Mouse (Mus musculus) fat pad, adult 2 months (tissue): ENCODE measurements around the gene Cntnap5a.

Experiments
- DNase-seq: peaks from one replicate; pipeline ENCODE4 v3.0.0-alpha.2; 2011; ENCODE audit warnings: low read depth, low spot score; ENCODE audit errors: extremely low read depth

Gene Cntnap5a

DNA sequence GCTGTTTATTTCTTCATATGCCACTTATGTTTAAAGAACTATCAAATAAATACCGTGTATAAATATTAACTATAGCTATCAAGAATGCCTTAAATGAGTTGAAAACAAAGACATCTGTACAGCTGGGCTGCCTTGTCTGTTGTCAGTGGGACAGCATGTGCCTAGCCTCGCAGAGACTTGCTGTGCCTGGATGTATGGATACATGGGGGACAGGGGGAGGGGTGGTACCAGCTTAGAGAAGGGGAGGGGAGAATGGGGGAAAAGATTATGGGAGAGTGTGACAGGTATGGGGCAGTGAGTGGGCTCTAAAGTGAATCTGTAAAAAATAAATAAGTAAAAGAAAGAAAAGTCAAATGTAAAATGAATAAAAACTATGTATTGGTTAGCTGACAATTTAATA is 681.0 kb downstream of the Cntnap5a start:
- no peak for DNase-seq

DNA sequence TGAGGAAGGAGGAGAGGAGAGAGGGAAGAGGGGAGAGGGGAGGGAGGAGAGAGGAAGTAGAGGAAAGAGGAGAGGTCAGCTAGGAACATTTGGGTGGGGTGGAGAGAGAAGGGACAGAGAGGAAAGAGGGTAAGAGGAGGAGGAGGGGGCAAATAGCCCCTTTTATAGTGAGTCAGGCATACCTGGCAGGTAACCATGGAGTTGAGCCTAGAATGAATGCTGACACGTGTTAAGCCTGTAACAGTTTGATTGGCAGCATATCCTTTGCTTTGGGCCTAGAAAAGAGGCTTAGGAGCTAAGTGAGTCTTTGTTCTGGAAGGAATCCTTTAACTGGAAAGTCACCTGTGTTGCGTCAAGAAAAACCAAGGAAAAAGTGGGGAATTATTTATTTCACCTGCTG is 681.6 kb downstream of the Cntnap5a start:
- no peak for DNase-seq

DNA sequence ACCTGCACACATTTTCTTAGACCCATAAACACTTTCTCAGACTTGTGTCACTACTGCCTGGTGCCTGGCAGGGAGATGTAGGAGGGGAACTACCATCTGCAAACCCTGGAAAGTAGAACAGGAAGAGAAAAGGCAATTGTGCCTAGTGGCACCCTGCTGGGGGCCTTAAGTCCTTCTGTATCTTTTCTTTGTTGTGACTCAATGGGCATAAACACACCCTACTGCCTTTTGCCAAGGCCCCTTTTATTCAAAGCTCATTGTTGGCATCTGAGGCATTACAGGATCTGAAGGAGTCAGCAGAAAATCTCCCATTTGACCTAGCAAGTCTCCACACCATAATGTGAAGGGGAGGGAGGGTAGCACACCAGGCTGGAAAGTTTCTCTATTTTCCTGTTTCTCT is 682.2 kb downstream of the Cntnap5a start:
- no peak for DNase-seq

DNA sequence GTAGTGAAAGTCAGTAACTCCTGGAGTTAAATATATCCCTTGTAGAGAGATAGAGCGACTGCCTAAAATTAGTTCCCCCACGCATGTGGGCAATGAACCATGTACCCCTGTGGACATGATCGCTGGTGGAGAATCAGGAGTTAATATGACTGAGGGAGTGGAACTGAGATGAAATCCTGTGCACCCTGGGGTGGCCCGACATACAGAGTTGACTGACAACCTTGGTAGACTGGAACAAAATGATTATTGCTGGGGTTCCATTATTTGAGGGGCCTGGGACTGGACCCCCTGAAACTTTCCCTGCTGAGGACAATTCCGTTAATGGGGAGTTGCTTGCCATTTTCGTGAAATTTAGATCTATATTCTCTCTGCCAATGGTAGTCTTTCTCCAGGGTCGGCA is 683.0 kb downstream of the Cntnap5a start:
- no peak for DNase-seq

DNA sequence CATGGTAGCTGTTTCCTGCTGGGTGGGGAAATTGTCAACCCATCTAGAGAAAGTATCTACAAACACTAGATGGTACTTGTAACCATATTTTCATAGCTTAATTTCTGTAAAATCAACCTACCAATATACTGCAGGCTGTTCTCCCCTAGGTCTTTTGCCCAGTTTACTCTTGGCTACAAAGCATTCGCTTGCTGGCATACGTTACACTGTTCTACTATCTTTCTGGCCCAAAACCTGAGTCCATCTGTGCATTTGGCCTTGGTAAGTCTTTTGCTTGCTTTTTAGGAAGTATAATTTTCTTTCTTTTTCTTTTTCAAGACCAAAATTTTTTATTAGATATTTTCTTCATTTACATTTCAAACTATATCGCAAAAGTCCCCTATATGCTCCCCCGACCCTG is 686.3 kb downstream of the Cntnap5a start:
- DNase-seq: no peak

DNA sequence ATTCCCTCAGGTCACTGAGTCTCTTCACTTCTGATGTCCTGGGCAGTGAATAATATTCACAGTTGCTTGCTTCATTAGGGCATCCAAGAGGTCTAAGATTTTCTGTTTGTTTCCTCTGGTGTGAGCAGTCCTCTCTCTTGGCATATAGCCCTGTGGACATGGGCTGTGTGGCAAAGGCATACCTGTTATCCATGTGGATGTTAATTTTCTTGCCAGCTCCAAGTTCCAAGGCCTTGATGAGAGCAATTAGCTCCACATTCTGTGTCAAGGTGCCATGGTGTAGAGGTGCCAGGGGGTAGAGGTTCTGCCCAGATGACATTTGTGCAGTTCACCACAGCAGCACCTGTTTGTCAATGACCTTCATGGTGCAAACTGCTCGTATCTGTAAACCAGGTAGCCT is 689.0 kb downstream of the Cntnap5a start:
- no peak for DNase-seq

DNA sequence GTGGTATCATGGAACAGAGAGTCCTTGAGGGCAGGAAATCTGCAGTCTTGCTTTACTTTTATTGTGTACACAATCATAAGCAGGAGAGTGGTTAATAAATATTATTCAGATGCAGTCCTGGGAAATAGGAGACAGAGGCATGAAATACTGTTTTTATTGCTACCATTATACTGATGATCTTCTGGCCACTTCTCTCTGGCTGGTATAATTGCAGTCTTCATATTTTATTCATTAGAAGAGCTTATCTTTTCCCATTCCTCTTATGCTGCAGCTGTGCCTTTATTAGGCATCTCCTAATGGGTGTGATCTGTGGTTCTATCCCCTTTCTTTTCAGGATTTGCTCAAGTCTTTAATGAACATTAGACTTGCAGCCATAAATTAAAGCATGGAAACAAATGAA is 707.8 kb downstream of the Cntnap5a start:
- DNase-seq: no peak

DNA sequence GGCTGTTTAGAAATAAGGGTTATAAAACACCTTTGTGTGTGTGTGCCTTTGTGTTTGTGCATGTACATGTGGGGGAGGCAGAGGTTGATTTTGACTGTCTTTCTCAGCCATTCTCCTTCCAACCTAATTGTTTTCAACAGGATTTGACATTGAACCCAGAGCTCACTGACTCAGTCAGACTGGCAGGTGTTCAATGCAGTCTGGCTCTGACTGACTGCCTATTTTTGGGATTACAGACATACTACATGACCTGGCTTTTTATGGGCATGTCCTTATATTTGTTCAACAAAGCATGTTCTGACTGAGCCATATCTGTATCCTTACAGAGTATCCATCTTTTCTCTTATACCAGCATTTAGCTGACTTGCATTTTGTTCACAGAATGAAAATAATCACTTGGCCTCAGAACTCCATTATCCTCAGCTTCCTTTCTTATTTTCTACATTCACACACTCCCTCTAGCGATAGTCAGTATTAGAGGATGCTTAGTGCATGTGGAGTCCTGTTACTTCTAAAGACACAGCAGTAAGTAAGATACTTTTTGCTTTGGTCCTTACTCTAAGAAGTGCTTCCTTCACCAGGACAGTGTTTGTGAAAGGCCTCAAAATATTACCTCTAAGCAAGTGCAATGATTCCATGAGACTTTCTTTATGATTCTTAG is 717.6 kb downstream of the Cntnap5a start:
- DNase-seq: no peak

DNA sequence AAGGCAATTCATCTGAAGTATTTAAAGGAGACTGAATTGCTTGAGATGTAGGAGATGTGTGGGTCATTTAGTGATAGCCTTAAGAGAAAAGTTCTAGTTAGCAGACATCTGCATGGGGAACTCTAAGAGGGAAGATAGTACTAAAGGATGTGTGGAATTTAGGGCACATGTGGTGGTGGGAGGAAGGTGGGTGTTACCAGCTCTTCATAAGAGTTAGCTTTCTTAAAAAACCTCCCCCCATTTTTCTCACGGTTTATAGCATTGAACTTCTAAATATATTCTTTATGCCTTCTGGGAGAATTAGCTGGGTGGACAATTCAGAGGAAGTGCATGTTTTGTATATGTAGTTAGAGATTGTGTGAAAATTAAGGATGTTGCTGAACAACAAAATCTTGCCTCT is 725.3 kb downstream of the Cntnap5a start:
- DNase-seq: no peak

DNA sequence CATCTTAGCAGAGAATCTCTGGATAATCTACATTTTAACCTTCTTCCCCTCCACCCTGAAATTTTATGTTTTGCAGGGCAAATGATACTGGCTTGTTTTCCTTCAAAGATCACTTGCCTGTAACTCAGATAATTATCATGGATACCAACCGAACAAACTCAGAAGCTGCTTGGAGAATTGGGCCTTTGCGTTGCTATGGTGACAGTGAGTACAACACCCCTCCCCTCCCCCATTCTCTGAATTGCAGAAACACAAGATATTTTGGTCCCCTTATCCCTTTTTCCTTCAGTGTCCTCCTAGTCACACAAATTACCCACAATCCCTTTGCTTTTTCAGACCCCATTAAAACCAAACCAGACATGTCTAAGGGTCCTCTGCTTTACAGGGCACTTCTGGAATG is 743.8 kb downstream of the Cntnap5a start:
- no peak for DNase-seq

DNA sequence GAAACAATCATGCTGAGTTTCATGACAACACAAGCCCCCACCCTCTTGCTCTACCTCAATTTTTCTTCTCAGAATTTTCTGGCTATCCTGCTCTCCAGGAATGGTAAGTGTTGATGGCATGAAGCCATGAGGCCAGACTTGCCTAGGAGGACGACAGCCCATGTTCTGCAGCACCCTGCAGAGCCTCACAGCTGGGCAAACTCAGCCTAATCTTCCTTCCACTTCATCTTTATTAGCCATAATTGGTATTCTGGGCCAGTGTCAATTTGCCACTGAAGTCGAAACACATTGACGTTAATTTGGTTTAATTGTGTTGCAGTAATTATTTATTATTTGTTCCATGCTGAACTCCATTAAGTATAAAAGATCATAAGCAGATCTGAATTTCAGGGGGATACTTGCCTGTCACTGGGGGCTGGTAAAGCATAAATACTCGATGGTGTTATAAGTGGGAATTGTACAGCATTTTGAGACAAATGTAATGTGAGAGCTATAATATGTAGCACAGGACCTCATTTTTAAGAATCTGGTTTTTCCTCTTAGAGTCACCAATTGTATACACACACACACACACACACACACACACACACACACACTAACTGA is 770.7 kb downstream of the Cntnap5a start:
- DNase-seq: no peak

DNA sequence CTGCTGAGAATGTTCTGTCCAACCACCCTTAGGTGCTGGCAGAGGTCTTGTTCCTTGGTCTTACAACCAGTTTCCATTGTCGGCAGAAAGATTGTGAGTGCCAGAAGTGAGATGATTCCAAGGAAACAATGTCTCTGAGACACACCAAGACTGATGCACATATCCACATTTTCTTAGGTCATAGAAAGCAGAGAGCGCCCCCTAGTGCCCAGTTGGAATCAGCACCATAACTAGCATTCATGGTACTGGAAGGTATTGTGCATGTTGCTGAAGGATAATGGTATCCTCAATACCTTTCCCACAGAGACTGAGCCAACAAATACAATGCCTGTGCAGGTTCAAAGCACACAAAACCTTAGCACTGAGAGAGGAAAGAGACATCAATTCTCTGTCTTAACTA is 793.1 kb downstream of the Cntnap5a start:
- no peak for DNase-seq

DNA sequence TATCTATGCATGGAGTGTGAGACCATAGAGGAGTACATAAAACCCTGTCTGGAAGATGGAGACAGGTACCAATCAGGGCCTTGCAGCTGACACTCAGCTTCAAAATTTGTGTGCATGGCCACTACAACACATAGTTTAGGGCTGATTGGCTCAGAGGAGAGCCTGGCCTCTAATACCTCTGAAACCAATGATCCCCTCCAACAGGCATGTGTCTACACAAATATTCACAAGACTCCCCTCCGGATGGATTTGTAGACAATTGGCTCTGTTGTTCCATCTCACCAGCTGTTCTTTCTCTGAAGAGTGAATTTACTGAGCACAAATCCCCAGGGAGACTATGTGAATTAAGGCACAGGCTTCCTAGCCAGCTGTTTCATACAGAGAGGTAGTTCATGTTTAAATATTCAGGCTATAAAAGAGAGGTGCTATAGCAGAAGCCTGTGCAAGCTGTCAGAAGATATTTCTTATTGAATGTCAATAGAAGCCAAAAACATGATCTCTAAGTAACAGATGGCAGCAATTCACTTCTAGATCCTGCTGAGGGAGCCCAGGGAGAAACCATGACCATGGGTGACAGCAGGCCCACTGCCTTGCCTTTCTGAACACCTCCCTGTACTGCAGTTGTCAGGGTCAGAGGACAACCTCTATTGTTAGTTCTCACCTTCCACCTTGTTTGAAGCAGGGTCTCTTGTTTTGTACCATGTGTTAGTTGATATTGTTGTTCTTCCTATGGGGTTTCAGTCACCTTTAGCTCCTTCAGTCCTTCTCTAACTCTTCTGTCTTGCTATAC is 804.4 kb downstream of the Cntnap5a start:
- DNase-seq: no peak

DNA sequence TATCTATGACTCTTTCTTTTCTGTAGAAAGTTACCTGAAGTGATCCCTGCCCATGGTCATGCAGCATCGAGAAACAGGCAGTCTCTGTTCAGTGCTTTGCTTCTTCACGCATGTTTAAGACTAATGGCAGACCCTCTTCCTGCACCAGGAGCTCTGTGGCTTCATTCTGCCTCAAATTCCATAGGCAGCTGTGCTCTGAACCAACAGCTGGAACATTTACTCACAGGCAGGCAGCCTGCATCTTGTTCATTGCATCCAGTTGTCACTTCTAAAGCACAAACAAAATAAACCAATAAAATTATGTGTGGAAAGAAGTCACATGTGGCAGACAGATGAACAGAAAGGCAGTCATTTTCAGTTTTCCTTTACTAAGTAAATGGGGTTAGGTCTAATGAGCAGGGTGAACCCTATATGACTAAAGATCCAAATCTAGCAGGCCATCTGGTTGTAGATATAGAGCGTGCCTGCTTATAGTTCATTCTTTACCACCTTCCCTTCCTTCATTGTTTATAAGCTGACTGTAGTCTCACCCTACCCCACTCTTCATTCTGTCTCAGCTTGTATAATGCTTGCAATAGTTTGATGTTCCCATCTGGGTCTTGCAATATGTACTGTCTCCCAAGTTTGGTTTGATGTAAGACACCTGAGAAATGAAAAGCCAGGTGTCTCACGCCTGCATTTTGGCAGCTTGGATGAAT is 893.6 kb downstream of the Cntnap5a start:
- no peak for DNase-seq

DNA sequence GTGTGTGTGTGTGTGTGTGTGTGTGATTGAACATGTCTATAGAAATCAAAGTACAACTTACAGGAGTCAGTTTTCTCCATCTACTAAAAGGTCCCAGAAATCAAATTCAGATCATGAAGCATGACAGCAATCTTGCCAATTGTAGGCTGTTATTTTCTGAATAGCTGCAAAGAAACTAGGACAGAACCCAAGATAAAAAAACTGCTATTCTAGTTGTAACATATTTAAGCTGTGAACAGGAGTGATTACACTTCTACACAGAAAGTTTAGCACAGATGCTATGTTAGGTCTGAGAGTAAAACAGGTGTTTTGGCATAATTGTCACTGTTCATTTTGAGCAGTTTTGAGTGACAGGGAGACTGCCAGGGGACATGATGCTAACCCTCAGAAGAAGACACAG is 931.7 kb downstream of the Cntnap5a start:
- DNase-seq: no peak
